Mouse (Mus musculus) liver, adult 2 months (tissue): Measurements from ENCODE around the gene Hlcs.

Source experiments
- CTCF ChIP-seq: fragments of 200-500 bp; IDR thresholded peaks from 2 replicates; pipeline ENCODE4 v1.5.1; 2011; ENCODE audit warnings: low read depth, low read length, control low read depth
- POLR2A ChIP-seq: fragments of 200-500 bp; IDR thresholded peaks from 2 replicates; pipeline ENCODE4 v1.6.1; 2011; ENCODE audit warnings: low read length, control low read depth; ENCODE audit not compliant: insufficient read depth; ENCODE audit errors: extremely low read depth

DNA sequence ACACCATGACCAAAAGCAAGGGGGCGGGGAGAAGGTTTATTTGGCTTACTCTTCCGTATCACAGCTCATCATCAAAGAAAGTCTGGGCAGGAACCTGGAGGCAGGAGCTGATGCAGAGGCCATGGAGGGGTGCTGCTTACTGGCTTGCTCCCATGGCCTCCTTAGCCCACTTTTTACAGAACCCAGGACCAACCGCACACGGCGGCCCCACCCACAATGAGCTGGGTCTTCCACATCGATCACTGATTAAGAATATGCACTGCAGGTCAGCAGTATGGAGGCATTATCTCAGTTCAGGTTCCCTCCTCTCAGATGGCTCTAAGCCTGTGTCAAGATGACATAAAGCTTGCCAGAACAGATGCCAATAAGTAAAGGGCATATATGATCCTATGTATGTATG, 42.5 kb downstream of the Hlcs start:
- TF ChIP-seq POLR2A = no peak
- TF ChIP-seq CTCF = no peak
